10 mouse cellular contexts compared by ENCODE assay signal in genomic region chr19:29325852-29326180, GRCm38 (mm10). TPM values are rescaled to one million over a fixed set of nuclear protein-coding genes. Genes with fewer than 3 reads are reported as not detected.
DNase-seq lines count a peak whose midpoint lies in the region; ATAC-seq and TF ChIP-seq lines count a peak whose summit lies in the region.
"Had no signal": no experiment of that assay in that cellular context is flagged by ENCODE, and none has a peak within 500 bp of the region (broad histone marks: within the 10 kb centered on the region; RNA-seq: fewer than 3 reads in every experiment).

No protein-coding gene starts in this region.

- no peaks in the 10 kb centered on the region for H3K36me3 ChIP-seq in hindbrain, embryonic 10.5 days
- H3K36me3 ChIP-seq in hindbrain, postnatal 0 days (ENCODE audit: insufficient read depth, low read length): no peaks in the 10 kb centered on the region
- peaks cover 0 to 5% of the 10 kb centered on the region in 2 experiments; a peak in 1 of 4 replicates for H3K36me3 ChIP-seq in MEL (ENCODE audit: control insufficient read depth in 1 of 2, insufficient read depth in 2 of 2, low read length in 2 of 2)
- H3K36me3 ChIP-seq in liver, embryonic 12.5 days: no peaks in the 10 kb centered on the region
- H3K36me3 ChIP-seq: G1E had no signal

- no peaks in the 10 kb centered on the region for H3K9me3 ChIP-seq in hindbrain, embryonic 10.5 days
- H3K9me3 ChIP-seq in hindbrain, postnatal 0 days (ENCODE audit: low read length): no peaks in the 10 kb centered on the region
- H3K9me3 ChIP-seq in MEL (replicated peaks; ENCODE audit: insufficient read depth, low read length): no peaks in the 10 kb centered on the region
- no peaks in the 10 kb centered on the region for H3K9me3 ChIP-seq in liver, embryonic 12.5 days (replicated peaks)
- H3K9me3 ChIP-seq: G1E had no signal

- TF ChIP-seq POLR2A in MEL (IDR thresholded peaks at IDR 0.05; ENCODE audit: control insufficient read depth in 1 of 2, insufficient read depth in 1 of 2, low read depth in 1 of 2, low read length in 2 of 2, poor library complexity in 1 of 2): no peak
- TF ChIP-seq POLR2A in embryonic fibroblast, embryonic 13.5 days (IDR thresholded peaks at IDR 0.05; ENCODE audit: low read depth, low read length): no peak

- H3K4me1 ChIP-seq in hindbrain, embryonic 10.5 days (replicated peaks): peaks cover 9% of the 10 kb centered on the region
- H3K4me1 ChIP-seq in hindbrain, postnatal 0 days (ENCODE audit: insufficient read depth, low read length): no peaks in the 10 kb centered on the region; the same call in 1 of the 2 replicates
- H3K4me1 ChIP-seq in MEL (ENCODE audit: control insufficient read depth in 1 of 2, insufficient read depth in 2 of 2, low read length in 2 of 2): peaks cover 6 to 12% of the 10 kb centered on the region in 2 experiments
- no peaks in the 10 kb centered on the region; the same call in 1 of the 2 replicates for H3K4me1 ChIP-seq in embryonic fibroblast, embryonic 13.5 days (ENCODE audit: control insufficient read depth, insufficient read depth, low read length)
- peaks cover 19% of the 10 kb centered on the region for H3K4me1 ChIP-seq in liver, embryonic 12.5 days

- H3K27ac ChIP-seq in hindbrain, embryonic 10.5 days: no peak overlapping the region
- no peak overlapping the region for H3K27ac ChIP-seq in hindbrain, postnatal 0 days
- H3K27ac ChIP-seq in MEL (ENCODE audit: control insufficient read depth, low read depth, low read length): peak overlapping the region; percentile 16
- H3K27ac ChIP-seq in embryonic fibroblast, embryonic 13.5 days (ENCODE audit: insufficient read depth, low read length): no peak overlapping the region
- no peak overlapping the region; the same call in 1 of the 2 replicates for H3K27ac ChIP-seq in liver, embryonic 12.5 days

- H3K4me3 ChIP-seq in hindbrain, embryonic 10.5 days: peak overlapping the region; percentile 53
- no peak overlapping the region for H3K4me3 ChIP-seq in hindbrain, postnatal 0 days (ENCODE audit: low read length)
- peak overlapping the region; percentile 59 to 61 for H3K4me3 ChIP-seq in MEL (ENCODE audit: control insufficient read depth in 1 of 2, insufficient read depth in 1 of 2, low read depth in 2 of 2, low read length in 2 of 2)
- H3K4me3 ChIP-seq in embryonic fibroblast, embryonic 13.5 days (ENCODE audit: insufficient read depth, low read length): peak overlapping the region; percentile 2; the same call in 1 of the 2 replicates
- H3K4me3 ChIP-seq in liver, embryonic 12.5 days: peak overlapping the region; percentile 43

- ATAC-seq in hindbrain, postnatal 0 days: no peak
- ATAC-seq in liver, embryonic 12.5 days: no peak

- WGBS in hindbrain, embryonic 10.5 days: 65% methylated on average over 9 of the region's 9 CpGs
- 75% methylated on average over 9 of the region's 9 CpGs for WGBS in hindbrain, postnatal 0 days
- WGBS in liver, embryonic 12.5 days (ENCODE audit: insufficient replicate concordance): 57% methylated on average over 9 of the region's 9 CpGs

- TF ChIP-seq RAD21 in MEL (IDR thresholded peaks at IDR 0.05; ENCODE audit: low read depth, low read length): no peak

- DNase-seq in hindbrain, embryonic 10.5 days (ENCODE audit: low spot score): no peak
- DNase-seq in hindbrain, postnatal 0 days (ENCODE audit: low spot score): no peak
- peak; percentile 83 for DNase-seq in MEL (ENCODE audit: low read depth, low spot score)
- DNase-seq in embryo, embryonic 10 days (ENCODE audit: low spot score): no peak
- DNase-seq in urinary bladder, postnatal 25 days (ENCODE audit: low spot score): no peak
- DNase-seq in thymus, postnatal 36 days: no peak

- no peak for TF ChIP-seq CTCF in hindbrain, postnatal 0 days (IDR thresholded peaks at IDR 0.05; ENCODE audit: low read depth)
- no peak for TF ChIP-seq CTCF in MEL (IDR thresholded peaks at IDR 0.05 in 2 of 3, conservative IDR thresholded peaks at IDR 0.05 in 1 of 3; ENCODE audit: control insufficient read depth in 1 of 3, insufficient read depth in 1 of 3, low read depth in 2 of 3, low read length in 3 of 3, poor library complexity in 1 of 3, severe bottlenecking in 1 of 3)
- TF ChIP-seq CTCF in embryonic fibroblast, embryonic 13.5 days (IDR thresholded peaks at IDR 0.05; ENCODE audit: borderline replicate concordance, insufficient read depth, low read length): no peak

- no peak for TF ChIP-seq EP300 in MEL (IDR thresholded peaks at IDR 0.05; ENCODE audit: low read depth in 1 of 2, low read length in 2 of 2)

- H3K9ac ChIP-seq in hindbrain, postnatal 0 days (replicated peaks; ENCODE audit: low read length): no peak overlapping the region
- peak overlapping the region; percentile 67 for H3K9ac ChIP-seq in MEL (ENCODE audit: control insufficient read depth, low read depth, low read length, poor library complexity, severe bottlenecking)
- H3K9ac ChIP-seq in liver, embryonic 12.5 days: peak overlapping the region; percentile 32

- H3K27me3 ChIP-seq in hindbrain, embryonic 10.5 days (ENCODE audit: insufficient read depth, poor library complexity, severe bottlenecking): peaks cover 18% of the 10 kb centered on the region; the same call in 1 of the 2 replicates
- no peaks in the 10 kb centered on the region for H3K27me3 ChIP-seq in hindbrain, postnatal 0 days (ENCODE audit: insufficient read depth, low read length)
- H3K27me3 ChIP-seq in MEL (ENCODE audit: control insufficient read depth in 1 of 2, insufficient read depth in 2 of 2, low read length in 2 of 2): peaks cover 3 to 9% of the 10 kb centered on the region in 2 experiments; a peak in 2 of 4 replicates
- peaks cover 9% of the 10 kb centered on the region for H3K27me3 ChIP-seq in liver, embryonic 12.5 days (replicated peaks)

- H3K79me2 ChIP-seq in MEL (ENCODE audit: control insufficient read depth, insufficient read depth, low read length, poor library complexity): no peaks in the 10 kb centered on the region

- H3K4me2 ChIP-seq in hindbrain, postnatal 0 days (ENCODE audit: low read depth, low read length): no peak overlapping the region
- H3K4me2 ChIP-seq in liver, embryonic 12.5 days: peak overlapping the region; percentile 70

TF ChIP-seq in MEL, 35 proteins besides CTCF, POLR2A, EP300 and RAD21 (continues in another document):
- TF ChIP-seq MAX (IDR thresholded peaks at IDR 0.05; ENCODE audit: low read length) (peak; percentile 76; the same call in 1 of the 2 replicates), MXI1 (IDR thresholded peaks at IDR 0.05; ENCODE audit: low read depth, low read length) (peak; percentile 54; the same call in 1 of the 2 replicates), MYC (IDR thresholded peaks at IDR 0.05; ENCODE audit: low read depth, low read length) (peak; percentile 22; the same call in 1 of the 2 replicates), MEF2A (IDR thresholded peaks at IDR 0.05; ENCODE audit: extremely low read depth, insufficient replicate concordance, low read depth, low read length, poor library complexity, severe bottlenecking) (no peak), GABPA (IDR thresholded peaks at IDR 0.05; ENCODE audit: low read depth, low read length) (no peak)

RNA-seq across cellular contexts. Expression of gene Insl6, which starts 0.7 kb away (rescaled TPM):
- 9.7 and 10.8 TPM in 2 replicates for polyA plus RNA-seq in hindbrain, embryonic 10.5 days (2016; fragmentation: Nextera tagmentation; extraction: Ambion mirVana)
- total RNA-seq in hindbrain, postnatal 0 days (2014; rRNA removed): 2.3 TPM in 1 of 2 replicates, not detected in the other
- 1.8 and 2.6 TPM in 2 replicates for polyA plus RNA-seq in hindbrain, postnatal 0 days (2015; fragmentation: Nextera tagmentation; extraction: Ambion mirVana)
- 2.2 and 3.1 TPM in 2 replicates for total RNA-seq in MEL (2012; rRNA removed)
- 1 to 10 TPM in 1 of 2 experiments, not detected in 1; 9.9 TPM for polyA plus RNA-seq in MEL (2012; ENCODE audit: insufficient read depth in 1 of 2, insufficient read length in 2 of 2, low read depth in 1 of 2, low replicate concordance in 2 of 2, missing spikeins in 1 of 2)
- polyA plus RNA-seq in embryonic fibroblast, embryonic 13.5 days (2011; ENCODE audit: insufficient read length, low read depth, missing spikeins): 4.3 and 5.3 TPM in 2 replicates
- 0.85 and 0.89 TPM in 2 replicates for polyA plus RNA-seq in liver, embryonic 12.5 days (2016; fragmentation: Nextera tagmentation; extraction: Ambion mirVana)

RNA-seq across cellular contexts. Expression of gene Rln1, which starts 8.7 kb away (rescaled TPM):
- 1.4 and 2.2 TPM in 2 replicates for polyA plus RNA-seq in hindbrain, embryonic 10.5 days (2016; fragmentation: Nextera tagmentation; extraction: Ambion mirVana)
- total RNA-seq in hindbrain, postnatal 0 days (2014; rRNA removed): 3.1 and 6.6 TPM in 2 replicates
- 7.2 and 7.3 TPM in 2 replicates for polyA plus RNA-seq in hindbrain, postnatal 0 days (2015; fragmentation: Nextera tagmentation; extraction: Ambion mirVana)
- 0.04 TPM in 1 of 2 replicates, not detected in the other for total RNA-seq in MEL (2012; rRNA removed)
- not detected for polyA plus RNA-seq in MEL (2012; ENCODE audit: insufficient read depth in 1 of 2, insufficient read length in 2 of 2, low read depth in 1 of 2, low replicate concordance in 2 of 2, missing spikeins in 1 of 2)
- polyA plus RNA-seq in embryonic fibroblast, embryonic 13.5 days (2011; ENCODE audit: insufficient read length, low read depth, missing spikeins): 0.68 TPM in 1 of 2 replicates, not detected in the other
- 0.12 TPM in 1 of 2 replicates, not detected in the other for polyA plus RNA-seq in liver, embryonic 12.5 days (2016; fragmentation: Nextera tagmentation; extraction: Ambion mirVana)
- total RNA-seq: adrenal gland, postnatal 25 days had no signal
- polyA plus RNA-seq: G1E had no signal

RNA-seq across cellular contexts. Expression of gene Plgrkt, which starts 41.4 kb away (rescaled TPM):
- polyA plus RNA-seq in hindbrain, embryonic 10.5 days (2016; fragmentation: Nextera tagmentation; extraction: Ambion mirVana): 37.6 and 57.3 TPM in 2 replicates
- total RNA-seq in hindbrain, postnatal 0 days (2014; rRNA removed): 18.2 and 27.9 TPM in 2 replicates
- 58.7 and 66.3 TPM in 2 replicates for polyA plus RNA-seq in hindbrain, postnatal 0 days (2015; fragmentation: Nextera tagmentation; extraction: Ambion mirVana)
- 107 and 117 TPM in 2 replicates for total RNA-seq in MEL (2012; rRNA removed)
- polyA plus RNA-seq in MEL (2012; ENCODE audit: insufficient read depth in 1 of 2, insufficient read length in 2 of 2, low read depth in 1 of 2, low replicate concordance in 2 of 2, missing spikeins in 1 of 2): 100 to 1,000 TPM in 1 of 2 experiments, not detected in 1; 145 TPM
- 57.9 and 65.1 TPM in 2 replicates for polyA plus RNA-seq in embryonic fibroblast, embryonic 13.5 days (2011; ENCODE audit: insufficient read length, low read depth, missing spikeins)
- 37.7 and 40.8 TPM in 2 replicates for polyA plus RNA-seq in liver, embryonic 12.5 days (2016; fragmentation: Nextera tagmentation; extraction: Ambion mirVana)

RNA-seq across cellular contexts. Expression of gene Cd274, which starts 41.4 kb away (rescaled TPM):
- 0.26 and 0.38 TPM in 2 replicates for polyA plus RNA-seq in hindbrain, embryonic 10.5 days (2016; fragmentation: Nextera tagmentation; extraction: Ambion mirVana)
- 0.16 and 0.61 TPM in 2 replicates for total RNA-seq in hindbrain, postnatal 0 days (2014; rRNA removed)
- 0.24 and 0.28 TPM in 2 replicates for polyA plus RNA-seq in hindbrain, postnatal 0 days (2015; fragmentation: Nextera tagmentation; extraction: Ambion mirVana)
- 3.1 and 3.2 TPM in 2 replicates for total RNA-seq in MEL (2012; rRNA removed)
- 1 to 10 TPM in 1 of 2 experiments, not detected in 1; 5.0 TPM for polyA plus RNA-seq in MEL (2012; ENCODE audit: insufficient read depth in 1 of 2, insufficient read length in 2 of 2, low read depth in 1 of 2, low replicate concordance in 2 of 2, missing spikeins in 1 of 2)
- 1.1 and 1.2 TPM in 2 replicates for polyA plus RNA-seq in embryonic fibroblast, embryonic 13.5 days (2011; ENCODE audit: insufficient read length, low read depth, missing spikeins)
- 0.35 and 0.69 TPM in 2 replicates for polyA plus RNA-seq in liver, embryonic 12.5 days (2016; fragmentation: Nextera tagmentation; extraction: Ambion mirVana)
